Mouse (Mus musculus): Measurements from ENCODE around the gene Aup1.

- TF ChIP-seq CTCF (conservative IDR thresholded peaks at IDR 0.05; ENCODE audit: insufficient read depth, insufficient read length, low read depth, low read length) (no peak), POLR2A (IDR thresholded peaks at IDR 0.05; ENCODE audit: low read depth, low read length) (no peak)
Measured at GRCm38 (mm10) chr6:83083497-83083896, 29.2 kb downstream of the Aup1 start.
